Mouse (Mus musculus): ENCODE measurements around the gene Stard9.

The Stard9 gene

GRCm38 (mm10) chr2:120724176-120724575, 95.3 kb downstream of the Stard9 start:
- no peak for DNase-seq (ENCODE audit: low spot score in 2 of 2)

GRCm38 (mm10) chr2:120729775-120730585, 101.1 kb downstream of the Stard9 start:
- DNase-seq (ENCODE audit: low spot score in 2 of 2), result no peak

GRCm38 (mm10) chr2:120730639-120731166, 101.8 kb downstream of the Stard9 start:
- DNase-seq (ENCODE audit: low spot score in 2 of 2), result no peak

- peak; percentile 68 to 84 for DNase-seq (ENCODE audit: low spot score in 2 of 2)
These were observed 102.4 kb downstream of the Stard9 start for GRCm38 (mm10) chr2:120731167-120731862.

- DNase-seq (ENCODE audit: low spot score in 2 of 2), result no peak
These were observed 103.1 kb downstream of the Stard9 start for GRCm38 (mm10) chr2:120731877-120732530.

- DNase-seq (ENCODE audit: low spot score in 2 of 2), result no peak
These were observed 116.6 kb downstream of the Stard9 start for GRCm38 (mm10) chr2:120745496-120745895.

- no peak for DNase-seq (ENCODE audit: low spot score in 2 of 2)
These were observed 119.1 kb downstream of the Stard9 start for GRCm38 (mm10) chr2:120748041-120748440.

- no peak for DNase-seq (ENCODE audit: low spot score in 2 of 2)
These were observed 133.0 kb downstream of the Stard9 start for GRCm38 (mm10) chr2:120761922-120762321.

GRCm38 (mm10) chr2:120770265-120770935, 141.5 kb downstream of the Stard9 start:
- no peak for DNase-seq (ENCODE audit: low spot score in 2 of 2)
